Mouse (Mus musculus) midbrain, embryonic 10.5 days (tissue): ENCODE data around the gene Enpp3. TPM values are rescaled to one million over a fixed set of nuclear protein-coding genes. Genes with fewer than 3 reads are reported as not detected.

Experiments used
- DNase-seq: peaks from one replicate; pipeline ENCODE4 v3.0.0-alpha.2; 2017; ENCODE audit warnings: low spot score
- H3K27ac ChIP-seq: fragments of 300-500 bp; sonication (generic); replicated peaks from 2 replicates; pipeline ENCODE4 v1.5.1; 2016; ENCODE audit warnings: mild to moderate bottlenecking
- H3K27me3 ChIP-seq: fragments of 300-500 bp; sonication (generic); 2 replicates; pipeline ENCODE4 v1.6.1; 2016; ENCODE audit warnings: low read depth, mild to moderate bottlenecking; ENCODE audit not compliant: poor library complexity, severe bottlenecking
- H3K36me3 ChIP-seq: fragments of 300-500 bp; sonication (generic); 2 replicates; pipeline ENCODE4 v1.6.1; 2016; ENCODE audit warnings: mild to moderate bottlenecking, moderate library complexity
- H3K4me1 ChIP-seq: fragments of 300-500 bp; sonication (generic); 2 replicates; pipeline ENCODE4 v1.6.1; 2016
- H3K4me3 ChIP-seq: fragments of 300-500 bp; sonication (generic); 2 replicates; pipeline ENCODE4 v1.5.1; 2016; ENCODE audit warnings: mild to moderate bottlenecking, moderate library complexity
- H3K9me3 ChIP-seq: fragments of 300-500 bp; sonication (generic); replicated peaks from 2 replicates; pipeline ENCODE4 v1.6.1; 2016; ENCODE audit warnings: mild to moderate bottlenecking
- WGBS: fragments of 180-500 bp; shearing (Covaris S2); methylation state at CpG from one replicate; pipeline ENCODE4 v1.1.7; 2016; 5-methylcytosine and 5-hydroxymethylcytosine counted together
- polyA plus RNA-seq: library from polyadenylated mRNA; unstranded; fragments of >200 nt; fragmentation: Nextera tagmentation; extraction: Ambion mirVana; gene quantifications from 2 replicates; pipeline ENCODE4 v1.2.1, GENCODE M21; 2016

Gene Enpp3
- polyA plus RNA-seq, 1 experiment from 2014 or later: 7.7 TPM

GRCm38 (mm10) chr10:24741229-24742198 lies 101.1 kb downstream of the Enpp3 start:
- 75% methylated on average over 7 of the region's 7 CpGs for WGBS
- no peak overlapping the region for H3K27ac ChIP-seq
- no peaks in the 10 kb centered on the region for H3K36me3 ChIP-seq
- H3K27me3 ChIP-seq: no peaks in the 10 kb centered on the region
- H3K4me3 ChIP-seq: no peak overlapping the region
- DNase-seq: no peak
- no peaks in the 10 kb centered on the region for H3K9me3 ChIP-seq
- H3K4me1 ChIP-seq: no peaks in the 10 kb centered on the region

- WGBS: 88% methylated on average over 2 of the region's 2 CpGs
Measured at GRCm38 (mm10) chr10:24739171-24739570, 103.5 kb downstream of the Enpp3 start.

GRCm38 (mm10) chr10:24738456-24738855 lies 104.2 kb downstream of the Enpp3 start:
- Histone ChIP-seq H3K4me1 (no peaks in the 10 kb centered on the region), H3K4me3 (no peak overlapping the region), H3K9me3 (0 out of 2 replicates have a peak, but pooled peaks cover 5% of the 10 kb centered on the region), H3K27me3 (no peaks in the 10 kb centered on the region), H3K36me3 (no peaks in the 10 kb centered on the region), H3K27ac (no peak overlapping the region)
- WGBS: 82% methylated on average over 2 of the region's 2 CpGs
- no peak for DNase-seq

More at GRCm38 (mm10) chr10:24739171-24739570, 103.5 kb downstream of the Enpp3 start:
- H3K4me1 ChIP-seq: no peaks in the 10 kb centered on the region
- no peak for DNase-seq
- 0 out of 2 replicates have a peak, but pooled peaks cover 5% of the 10 kb centered on the region for H3K9me3 ChIP-seq
- no peaks in the 10 kb centered on the region for H3K36me3 ChIP-seq
- H3K27me3 ChIP-seq: no peaks in the 10 kb centered on the region
- no peak overlapping the region for H3K27ac ChIP-seq
- H3K4me3 ChIP-seq: no peak overlapping the region

GRCm38 (mm10) chr10:24735027-24735777 lies 107.4 kb downstream of the Enpp3 start:
- no peaks in the 10 kb centered on the region for H3K27me3 ChIP-seq
- no peak for DNase-seq
- no peaks in the 10 kb centered on the region for H3K36me3 ChIP-seq
- H3K9me3 ChIP-seq: 0 out of 2 replicates have a peak, but pooled peaks cover 5% of the 10 kb centered on the region
- H3K4me3 ChIP-seq: no peak overlapping the region
- 93% methylated on average over 5 of the region's 5 CpGs for WGBS
- no peak overlapping the region for H3K27ac ChIP-seq
- H3K4me1 ChIP-seq: 0 out of 2 replicates have a peak, but pooled peaks cover 5% of the 10 kb centered on the region

GRCm38 (mm10) chr10:24727478-24727877 lies 115.1 kb downstream of the Enpp3 start:
- Histone ChIP-seq H3K4me1 (0 out of 2 replicates have a peak, but pooled peaks cover 5% of the 10 kb centered on the region), H3K27me3 (no peaks in the 10 kb centered on the region)

GRCm38 (mm10) chr10:24725197-24725596 lies 117.4 kb downstream of the Enpp3 start:
- Histone ChIP-seq H3K9me3 (no peaks in the 10 kb centered on the region), H3K4me1 (no peaks in the 10 kb centered on the region), H3K27ac (no peak overlapping the region), H3K4me3 (no peak overlapping the region), H3K27me3 (no peaks in the 10 kb centered on the region), H3K36me3 (no peaks in the 10 kb centered on the region)
- 90% methylated on average over 2 of the region's 2 CpGs for WGBS
- no peak for DNase-seq

More at GRCm38 (mm10) chr10:24727478-24727877, 115.1 kb downstream of the Enpp3 start:
- Histone ChIP-seq H3K4me3 (no peak overlapping the region), H3K9me3 (no peaks in the 10 kb centered on the region), H3K27ac (no peak overlapping the region), H3K36me3 (no peaks in the 10 kb centered on the region)
- WGBS: 89% methylated on average over 4 of the region's 4 CpGs
- no peak for DNase-seq

Other genes starting within 250 kb of the Enpp3 start
- 7.1 and 10.3 TPM in 2 replicates for gene Ccn2, start 247.4 kb downstream of the Enpp3 start, polyA plus RNA-seq
- gene Enpp1, start 130.7 kb downstream of the Enpp3 start, polyA plus RNA-seq: 0.36 and 0.92 TPM in 2 replicates
- gene Med23, start 27.2 kb upstream of the Enpp3 start, polyA plus RNA-seq: 23.8 and 25.7 TPM in 2 replicates
- 1.3 and 1.5 TPM in 2 replicates for gene Arg1, start 84.7 kb upstream of the Enpp3 start, polyA plus RNA-seq